Mouse (Mus musculus) heart, adult 2 months (tissue): ENCODE results near the gene Dap. TPM values are rescaled to one million over a fixed set of nuclear protein-coding genes. Genes with fewer than 3 reads are reported as not detected.

Experiments
- DNase-seq, 2 experiments: peaks; one replicate each; pipeline ENCODE4 v3.0.0; 2021
- H3K27ac ChIP-seq: fragments of 200-600 bp; 2 replicates; pipeline ENCODE4 v1.8.1; 2022
- H3K27me3 ChIP-seq: fragments of 200-500 bp; 2 replicates; pipeline ENCODE4 v1.6.1; 2012; ENCODE audit warnings: mild to moderate bottlenecking, low read length, inconsistent platforms, mixed read lengths; ENCODE audit not compliant: control insufficient read depth, insufficient read depth
- H3K36me3 ChIP-seq: fragments of 200-500 bp; 2 replicates; pipeline ENCODE4 v1.6.1; 2012; ENCODE audit warnings: low read length, inconsistent platforms; ENCODE audit not compliant: control insufficient read depth, insufficient read depth
- H3K4me1 ChIP-seq: fragments of 200-500 bp; 2 replicates; pipeline ENCODE4 v1.6.1; 2011; ENCODE audit warnings: low read length; ENCODE audit not compliant: control insufficient read depth, insufficient read depth
- H3K4me3 ChIP-seq: fragments of 200-600 bp; 2 replicates; pipeline ENCODE4 v1.8.1; 2022
- H3K79me2 ChIP-seq: fragments of 200-500 bp; replicated peaks from 2 replicates; pipeline ENCODE4 v1.6.1; 2012; ENCODE audit warnings: mild to moderate bottlenecking, inconsistent platforms, low read length, moderate library complexity, mixed read lengths; ENCODE audit not compliant: control insufficient read depth, insufficient read depth
- H3K9ac ChIP-seq: fragments of 200-500 bp; 2 replicates; pipeline ENCODE4 v1.6.1; 2012; ENCODE audit warnings: low read depth, mild to moderate bottlenecking, control low read depth, inconsistent platforms, low read length, mixed read lengths
- CTCF ChIP-seq: fragments of 200-600 bp; IDR thresholded peaks from 2 replicates; pipeline ENCODE4 v1.8.1; 2022; ENCODE audit warnings: antibody characterized with exemption, mild to moderate bottlenecking, moderate library complexity
- EP300 ChIP-seq: fragments of 200-500 bp; IDR thresholded peaks from 2 replicates; pipeline ENCODE4 v1.6.1; 2011; ENCODE audit warnings: low read depth, low read length, control low read depth; ENCODE audit not compliant: insufficient read depth
- POLR2A ChIP-seq: fragments of 200-500 bp; IDR thresholded peaks from 2 replicates; pipeline ENCODE4 v1.6.1; 2011; ENCODE audit warnings: mild to moderate bottlenecking, low read depth, low read length, control low read depth; ENCODE audit not compliant: insufficient read depth
- WGBS: fragments of 180-500 bp; shearing (Covaris S2); methylation state at CpG from one replicate; pipeline ENCODE4 v1.1.7; 2018; 5-methylcytosine and 5-hydroxymethylcytosine counted together
- intact Hi-C: fragments of 180-260 bp; cut with DNase I; formaldehyde crosslinking; loops from one replicate; pipeline ENCODE4 v1.15.1; 2025
- polyA plus RNA-seq: library from polyadenylated mRNA; depleted of rRNA; stranded (reverse); fragments of >200 nt; gene quantifications from 2 replicates; pipeline ENCODE4 v1.2.3, GENCODE M21; 2012
- total RNA-seq, 2 experiments: library from RNA; stranded (reverse); gene quantifications; 2 replicates each; pipeline ENCODE4 v1.2.3; 2021

The Dap gene
- total and polyA plus RNA-seq, 3 experiments = 17.7 to 27.0 (median 18.8) TPM

- no peak for TF ChIP-seq CTCF
- TF ChIP-seq POLR2A = no peak
- TF ChIP-seq EP300 = no peak
- Histone ChIP-seq H3K4me1 (no peaks in the 10 kb centered on the region), H3K79me2 (no peaks in the 10 kb centered on the region), H3K9ac (no peak overlapping the region), H3K27me3 (no peaks in the 10 kb centered on the region), H3K27ac (no peak overlapping the region), H3K4me3 (no peak overlapping the region), H3K36me3 (no peaks in the 10 kb centered on the region)
- WGBS = 91% methylated on average over 6 of the region's 6 CpGs
- DNase-seq = no peak
- intact Hi-C loops = loop anchor here (5.0 to 10.0 kb wide), 3 partner anchors 113 to 1241 kb away; no protein-coding TSS in a partner anchor
These were observed 44.0 kb downstream of the Dap start for GRCm38 (mm10) chr15:31268148-31268547.

GRCm38 (mm10) chr15:31269558-31269957 is 45.4 kb downstream of the Dap start:
- no peak overlapping the region for H3K4me3 ChIP-seq
- no peaks in the 10 kb centered on the region for H3K79me2 ChIP-seq
- H3K9ac ChIP-seq = no peak overlapping the region
- no peaks in the 10 kb centered on the region for H3K4me1 ChIP-seq
- no peaks in the 10 kb centered on the region for H3K36me3 ChIP-seq
- DNase-seq = no peak
- 59% methylated on average over 4 of the region's 4 CpGs for WGBS
- H3K27ac ChIP-seq = no peak overlapping the region
- intact Hi-C loops = loop anchor here (5.0 to 10.0 kb wide), 3 partner anchors 115 to 1242 kb away; no protein-coding TSS in a partner anchor
- no peaks in the 10 kb centered on the region for H3K27me3 ChIP-seq
- TF ChIP-seq POLR2A (no peak), CTCF (no peak), EP300 (no peak)

- DNase-seq = no peak
- H3K36me3 ChIP-seq = no peaks in the 10 kb centered on the region
- H3K9ac ChIP-seq = no peak overlapping the region
- H3K4me1 ChIP-seq = no peaks in the 10 kb centered on the region
- no peaks in the 10 kb centered on the region for H3K27me3 ChIP-seq
- H3K79me2 ChIP-seq = no peaks in the 10 kb centered on the region
- H3K4me3 ChIP-seq = no peak overlapping the region
- H3K27ac ChIP-seq = no peak overlapping the region
- TF ChIP-seq POLR2A (no peak), CTCF (no peak), EP300 (no peak)
- WGBS = 87% methylated on average over 7 of the region's 7 CpGs
- intact Hi-C loops = no loop called here
These were observed 48.6 kb downstream of the Dap start for GRCm38 (mm10) chr15:31272695-31273094.

GRCm38 (mm10) chr15:31273509-31273908 is 49.4 kb downstream of the Dap start:
- Histone ChIP-seq H3K4me3 (no peak overlapping the region), H3K4me1 (peaks cover 3% of the 10 kb centered on the region; the same call in 1 of the 2 replicates), H3K27ac (no peak overlapping the region), H3K79me2 (no peaks in the 10 kb centered on the region), H3K36me3 (no peaks in the 10 kb centered on the region), H3K9ac (no peak overlapping the region), H3K27me3 (no peaks in the 10 kb centered on the region)
- TF ChIP-seq CTCF (no peak), EP300 (no peak), POLR2A (no peak)
- 54% methylated on average over 10 of the region's 10 CpGs for WGBS
- no peak for DNase-seq
- intact Hi-C loops = no loop called here

- DNase-seq = no peak
- no peak for TF ChIP-seq CTCF
- TF ChIP-seq POLR2A = no peak
- TF ChIP-seq EP300 = no peak
- Histone ChIP-seq H3K79me2 (no peaks in the 10 kb centered on the region), H3K27me3 (no peaks in the 10 kb centered on the region), H3K4me1 (peaks cover 4% of the 10 kb centered on the region; the same call in 1 of the 2 replicates), H3K36me3 (no peaks in the 10 kb centered on the region), H3K27ac (no peak overlapping the region), H3K4me3 (no peak overlapping the region), H3K9ac (no peak overlapping the region)
- intact Hi-C loops = no loop called here
- WGBS = 35% methylated on average over 4 of the region's 4 CpGs
These were observed 54.0 kb downstream of the Dap start for GRCm38 (mm10) chr15:31278090-31278489.

GRCm38 (mm10) chr15:31279120-31279519 is 55.0 kb downstream of the Dap start:
- Histone ChIP-seq H3K4me1 (peaks cover 4% of the 10 kb centered on the region; the same call in 1 of the 2 replicates), H3K79me2 (no peaks in the 10 kb centered on the region), H3K27ac (no peak overlapping the region), H3K4me3 (no peak overlapping the region), H3K36me3 (no peaks in the 10 kb centered on the region), H3K27me3 (no peaks in the 10 kb centered on the region), H3K9ac (no peak overlapping the region)
- TF ChIP-seq POLR2A (no peak), EP300 (no peak), CTCF (no peak)
- DNase-seq = no peak
- WGBS = 56% methylated on average over 2 of the region's 2 CpGs
- intact Hi-C loops = no loop called here
